Mouse (Mus musculus) mouse embryonic stem cell (cell line): ENCODE results near the gene Zc3h10.
"Not testable (repeated sequence)": the region's sequence is repeated elsewhere in the genome, so short reads cannot be mapped to it uniquely, and the experiment has no call there.

Experiments used
- in situ Hi-C, 2 experiments: fragments of 300-500 bp; cut with MboI; formaldehyde crosslinking; loops; 1 replicate in 1 of 2; 3 replicates in 1 of 2; pipeline ENCODE4 v1.14.3; 2019 to 2020; ENCODE audit warnings: low sequenced_read_pairs in 2 of 2, low pct_unique_long_range_greater_than_20kb in 1 of 2, mixed read lengths in 1 of 2; ENCODE audit not compliant: unreplicated experiment in 1 of 2

Zc3h10 gene

GRCm38 (mm10) chr10:128505371-128505667 lies 42.3 kb downstream of the Zc3h10 start:
- in situ Hi-C loops, result not testable (repeated sequence)

GRCm38 (mm10) chr10:128504641-128505370 lies 42.8 kb downstream of the Zc3h10 start:
- in situ Hi-C loops, result no loop called here

GRCm38 (mm10) chr10:128504012-128504411 lies 43.6 kb downstream of the Zc3h10 start:
- in situ Hi-C loops, result no loop called here

GRCm38 (mm10) chr10:128503532-128503931 lies 44.0 kb downstream of the Zc3h10 start:
- in situ Hi-C loops, result no loop called here

- in situ Hi-C loops, result no loop called here
Observed at GRCm38 (mm10) chr10:128502341-128502740, 45.2 kb downstream of the Zc3h10 start.

GRCm38 (mm10) chr10:128499116-128499671 lies 48.4 kb downstream of the Zc3h10 start:
- in situ Hi-C loops, result no loop called here

GRCm38 (mm10) chr10:128498590-128498989 lies 49.0 kb downstream of the Zc3h10 start, which contains the start of gene Myl6b:
Myl6b (minus strand) TSS chr10:128498685.
- in situ Hi-C loops, result no loop called here

GRCm38 (mm10) chr10:128497134-128497737 lies 50.3 kb downstream of the Zc3h10 start:
- in situ Hi-C loops, result no loop called here

- in situ Hi-C loops, result no loop called here
Observed at GRCm38 (mm10) chr10:128496509-128497077, 51.0 kb downstream of the Zc3h10 start.

- in situ Hi-C loops, result no loop called here
Observed at GRCm38 (mm10) chr10:128495903-128496302, 51.7 kb downstream of the Zc3h10 start.

GRCm38 (mm10) chr10:128495270-128495669 lies 52.3 kb downstream of the Zc3h10 start:
- in situ Hi-C loops, result no loop called here

- in situ Hi-C loops, result no loop called here
Observed at GRCm38 (mm10) chr10:128494667-128495245, 52.8 kb downstream of the Zc3h10 start.

GRCm38 (mm10) chr10:128493695-128494666 lies 53.6 kb downstream of the Zc3h10 start, which contains the start of gene Myl6:
Myl6 (minus strand) TSS chr10:128494145.
- in situ Hi-C loops, result no loop called here

GRCm38 (mm10) chr10:128493319-128493694 lies 54.3 kb downstream of the Zc3h10 start:
- in situ Hi-C loops, result no loop called here

GRCm38 (mm10) chr10:128492633-128493311 lies 54.8 kb downstream of the Zc3h10 start:
- in situ Hi-C loops, result no loop called here

GRCm38 (mm10) chr10:128492051-128492450 lies 55.5 kb downstream of the Zc3h10 start:
- in situ Hi-C loops, result not testable (repeated sequence)
